Mouse (Mus musculus): ENCODE data around the gene Farp1. TPM values are rescaled to one million over a fixed set of nuclear protein-coding genes. Genes with fewer than 3 reads are reported as not detected.

Gene Farp1
- polyA plus RNA-seq, 1 experiment from 2014 or later, result 41.2 TPM

Other genes starting within 250 kb of the Farp1 start
- gene Ipo5, start 124.0 kb upstream of the Farp1 start, polyA plus RNA-seq (2015; fragmentation: Nextera tagmentation; extraction: Ambion mirVana), result 57.5 and 58.2 TPM in 2 replicates

Data from midbrain, embryonic 15.5 days (tissue).